Mouse (Mus musculus) intestine, embryonic 16.5 days (tissue): Measurements from ENCODE around the gene Iqcn. TPM values are rescaled to one million over a fixed set of nuclear protein-coding genes. Genes with fewer than 3 reads are reported as not detected.

Experiments
- ATAC-seq: fragments of 200-750 bp; cut with Nextera tagmentation; 2 replicates; pipeline ENCODE4 v1.8.0; 2017; ENCODE audit warnings: moderate TSS enrichment, moderate library complexity
- H3K27ac ChIP-seq: fragments of 300-500 bp; sonication (generic); 2 replicates; pipeline ENCODE4 v1.5.1; 2014; ENCODE audit warnings: mild to moderate bottlenecking, low read length
- H3K27me3 ChIP-seq: fragments of 300-500 bp; sonication (generic); replicated peaks from 2 replicates; pipeline ENCODE4 v1.6.1; 2014; ENCODE audit warnings: low read length, control low read depth, mixed read lengths; ENCODE audit not compliant: control insufficient read depth, insufficient read depth
- H3K36me3 ChIP-seq: fragments of 300-500 bp; sonication (generic); 2 replicates; pipeline ENCODE4 v1.6.1; 2014; ENCODE audit warnings: low read length, control low read depth; ENCODE audit not compliant: control insufficient read depth, insufficient read depth
- H3K4me1 ChIP-seq: fragments of 300-500 bp; sonication (generic); 2 replicates; pipeline ENCODE4 v1.6.1; 2014; ENCODE audit warnings: low read length, control low read depth, mixed read lengths; ENCODE audit not compliant: control insufficient read depth, insufficient read depth
- H3K4me2 ChIP-seq: fragments of 300-500 bp; sonication (generic); 2 replicates; pipeline ENCODE4 v1.6.1; 2014; ENCODE audit warnings: low read depth, low read length, control low read depth
- H3K4me3 ChIP-seq: fragments of 300-500 bp; sonication (generic); 2 replicates; pipeline ENCODE4 v1.5.1; 2014; ENCODE audit warnings: mild to moderate bottlenecking, low read length
- H3K9ac ChIP-seq: fragments of 300-500 bp; sonication (generic); 2 replicates; pipeline ENCODE4 v1.6.1; 2014; ENCODE audit warnings: low read depth, low read length
- H3K9me3 ChIP-seq: fragments of 300-500 bp; sonication (generic); 2 replicates; pipeline ENCODE4 v1.6.1; 2016; ENCODE audit warnings: low read length, control low read depth; ENCODE audit not compliant: control insufficient read depth
- WGBS: fragments of 180-500 bp; shearing (Covaris S2); extraction: QIAGEN DNeasy Blood & Tissue Kit; methylation state at CpG from one replicate; pipeline ENCODE4 v1.1.7; 2014; 5-methylcytosine and 5-hydroxymethylcytosine counted together
- polyA plus RNA-seq: library from polyadenylated mRNA; unstranded; fragments of >200 nt; fragmentation: Nextera tagmentation; extraction: Ambion mirVana; gene quantifications from 2 replicates; pipeline ENCODE4 v1.2.1, GENCODE M21; 2015

The Iqcn gene
- polyA plus RNA-seq, 1 experiment from 2014 or later = not detected

GRCm38 (mm10) chr8:70746676-70747075 is 43.4 kb downstream of the Iqcn start:
- Histone ChIP-seq H3K9me3 (no peaks in the 10 kb centered on the region), H3K4me3 (no peak overlapping the region), H3K9ac (no peak overlapping the region; the same call in 1 of the 2 replicates), H3K27ac (no peak overlapping the region), H3K36me3 (no peaks in the 10 kb centered on the region), H3K4me1 (peaks cover 13% of the 10 kb centered on the region), H3K4me2 (no peak overlapping the region), H3K27me3 (peaks cover 52% of the 10 kb centered on the region)
- no peak for ATAC-seq
- 63% methylated on average over 9 of the region's 9 CpGs for WGBS

- Histone ChIP-seq H3K4me1 (peaks cover 13% of the 10 kb centered on the region), H3K9me3 (no peaks in the 10 kb centered on the region), H3K27ac (no peak overlapping the region), H3K27me3 (peaks cover 46% of the 10 kb centered on the region), H3K9ac (no peak overlapping the region), H3K4me3 (no peak overlapping the region), H3K36me3 (no peaks in the 10 kb centered on the region), H3K4me2 (no peak overlapping the region)
- WGBS = 81% methylated on average over 18 of the region's 18 CpGs
- ATAC-seq = no peak
Measured at GRCm38 (mm10) chr8:70747211-70747890, 44.1 kb downstream of the Iqcn start.

GRCm38 (mm10) chr8:70748246-70749096 is 45.2 kb downstream of the Iqcn start:
- H3K9ac ChIP-seq = no peak overlapping the region
- peaks cover 35% of the 10 kb centered on the region for H3K27me3 ChIP-seq
- H3K4me2 ChIP-seq = no peak overlapping the region
- H3K9me3 ChIP-seq = no peaks in the 10 kb centered on the region
- 84% methylated on average over 23 of the region's 23 CpGs for WGBS
- no peaks in the 10 kb centered on the region for H3K36me3 ChIP-seq
- no peak for ATAC-seq
- H3K4me1 ChIP-seq = peaks cover 17% of the 10 kb centered on the region
- no peak overlapping the region for H3K4me3 ChIP-seq
- H3K27ac ChIP-seq = no peak overlapping the region

GRCm38 (mm10) chr8:70749097-70749674 is 45.9 kb downstream of the Iqcn start:
- WGBS = 82% methylated on average over 19 of the region's 19 CpGs
- H3K27me3 ChIP-seq = peaks cover 29% of the 10 kb centered on the region

GRCm38 (mm10) chr8:70750128-70750680 is 46.9 kb downstream of the Iqcn start:
- no peak overlapping the region for H3K9ac ChIP-seq
- 86% methylated on average over 13 of the region's 13 CpGs for WGBS
- no peak overlapping the region for H3K27ac ChIP-seq
- H3K4me1 ChIP-seq = peaks cover 16% of the 10 kb centered on the region
- ATAC-seq = no peak
- peaks cover 21% of the 10 kb centered on the region for H3K27me3 ChIP-seq
- no peaks in the 10 kb centered on the region for H3K36me3 ChIP-seq
- no peak overlapping the region for H3K4me2 ChIP-seq
- H3K9me3 ChIP-seq = no peaks in the 10 kb centered on the region
- H3K4me3 ChIP-seq = no peak overlapping the region

More at GRCm38 (mm10) chr8:70749097-70749674, 45.9 kb downstream of the Iqcn start:
- H3K9me3 ChIP-seq = no peaks in the 10 kb centered on the region
- peaks cover 16% of the 10 kb centered on the region for H3K4me1 ChIP-seq
- ATAC-seq = no peak
- H3K27ac ChIP-seq = no peak overlapping the region
- no peak overlapping the region for H3K4me3 ChIP-seq
- no peaks in the 10 kb centered on the region for H3K36me3 ChIP-seq
- H3K4me2 ChIP-seq = no peak overlapping the region
- H3K9ac ChIP-seq = no peak overlapping the region

- Histone ChIP-seq H3K9me3 (no peaks in the 10 kb centered on the region), H3K27me3 (peaks cover 1% of the 10 kb centered on the region; the same call in 1 of the 2 replicates), H3K4me3 (no peak overlapping the region), H3K36me3 (peaks cover 4% of the 10 kb centered on the region; the same call in 1 of the 2 replicates), H3K4me1 (peaks cover 24% of the 10 kb centered on the region), H3K4me2 (0 out of 2 replicates have a peak overlapping the region, but pooled peaks have one; percentile 48), H3K27ac (peak overlapping the region; percentile 87), H3K9ac (no peak overlapping the region; the same call in 1 of the 2 replicates)
- WGBS = 28% methylated on average over 11 of the region's 11 CpGs
- no peak for ATAC-seq
Measured at GRCm38 (mm10) chr8:70752000-70752764, 48.9 kb downstream of the Iqcn start.

- peak overlapping the region; percentile 53 for H3K9ac ChIP-seq
- H3K36me3 ChIP-seq = peaks cover 4% of the 10 kb centered on the region; the same call in 1 of the 2 replicates
- peak overlapping the region; percentile 23; the same call in 1 of the 2 replicates for H3K4me3 ChIP-seq
- H3K4me1 ChIP-seq = peaks cover 24% of the 10 kb centered on the region
- 16% methylated on average over 21 of the region's 21 CpGs for WGBS
- H3K27ac ChIP-seq = peak overlapping the region; percentile 87
- no peak for ATAC-seq
- H3K27me3 ChIP-seq = no peaks in the 10 kb centered on the region; the same call in 1 of the 2 replicates
- H3K4me2 ChIP-seq = peak overlapping the region; percentile 48
- H3K9me3 ChIP-seq = no peaks in the 10 kb centered on the region
Measured at GRCm38 (mm10) chr8:70753151-70753550, 49.9 kb downstream of the Iqcn start.

- 8% methylated on average over 37 of the region's 37 CpGs for WGBS
- H3K36me3 ChIP-seq = peaks cover 4% of the 10 kb centered on the region; the same call in 1 of the 2 replicates
- peak; percentile 98 for ATAC-seq
Measured at GRCm38 (mm10) chr8:70754043-70754870, 51.0 kb downstream of the Iqcn start, which contains the start of gene Rab3a. TSS of gene Rab3a (plus strand) at chr8:70754679.

More at GRCm38 (mm10) chr8:70754043-70754870, 51.0 kb downstream of the Iqcn start, which contains the start of gene Rab3a:
- H3K4me2 ChIP-seq = peak within 1 kb of the TSS; percentile 98
- H3K4me1 ChIP-seq = peaks cover 31% of the 10 kb centered on the region
- no peaks in the 10 kb centered on the region for H3K9me3 ChIP-seq
- no peaks in the 10 kb centered on the region for H3K27me3 ChIP-seq
- peak within 1 kb of the TSS; percentile 87 for H3K27ac ChIP-seq
- peak within 1 kb of the TSS; percentile 91 for H3K9ac ChIP-seq
- peak within 1 kb of the TSS; percentile 79 for H3K4me3 ChIP-seq
